Mouse (Mus musculus): ENCODE results near the gene Polr2f.

GRCm38 (mm10) chr15:79194946-79195345, 54.1 kb downstream of the Polr2f start:
- no peak for TF ChIP-seq POLR2A (IDR thresholded peaks at IDR 0.05; ENCODE audit: insufficient read depth, low read depth, low read length)
- no peak for TF ChIP-seq CTCF (IDR thresholded peaks at IDR 0.05; ENCODE audit: insufficient read depth, low read depth, low read length)

Data from olfactory bulb, adult 2 months (tissue).